Mouse (Mus musculus) liver, embryonic 15.5 days (tissue): ENCODE measurements around the gene Nbea. TPM values are rescaled to one million over a fixed set of nuclear protein-coding genes. Genes with fewer than 3 reads are reported as not detected.

Experiments
- ATAC-seq: fragments of 200-750 bp; cut with Nextera tagmentation; 2 replicates; pipeline ENCODE4 v1.8.0; 2017; ENCODE audit warnings: moderate number of reproducible peaks, mild to moderate bottlenecking, moderate library complexity; ENCODE audit not compliant: insufficient read depth
- H3K27ac ChIP-seq: fragments of 300-500 bp; sonication (generic); replicated peaks from 2 replicates; pipeline ENCODE4 v1.5.1; 2015; ENCODE audit warnings: mild to moderate bottlenecking, inconsistent platforms
- H3K27me3 ChIP-seq: fragments of 300-500 bp; sonication (generic); 2 replicates; pipeline ENCODE4 v1.6.1; 2015; ENCODE audit warnings: mild to moderate bottlenecking, inconsistent platforms
- H3K36me3 ChIP-seq: fragments of 300-500 bp; sonication (generic); replicated peaks from 2 replicates; pipeline ENCODE4 v1.6.1; 2015; ENCODE audit warnings: moderate library complexity, mild to moderate bottlenecking, inconsistent platforms
- H3K4me1 ChIP-seq: fragments of 300-500 bp; sonication (generic); replicated peaks from 2 replicates; pipeline ENCODE4 v1.6.1; 2015; ENCODE audit warnings: inconsistent platforms
- H3K4me2 ChIP-seq: fragments of 300-500 bp; sonication (generic); 2 replicates; pipeline ENCODE4 v1.6.1; 2015; ENCODE audit warnings: moderate library complexity, mild to moderate bottlenecking, inconsistent platforms
- H3K4me3 ChIP-seq: fragments of 300-500 bp; sonication (generic); replicated peaks from 2 replicates; pipeline ENCODE4 v1.5.1; 2015; ENCODE audit warnings: mild to moderate bottlenecking, inconsistent platforms
- H3K9ac ChIP-seq: fragments of 300-500 bp; sonication (generic); 2 replicates; pipeline ENCODE4 v1.6.1; 2015; ENCODE audit warnings: moderate library complexity, mild to moderate bottlenecking, inconsistent platforms
- H3K9me3 ChIP-seq: fragments of 300-500 bp; sonication (generic); replicated peaks from 2 replicates; pipeline ENCODE4 v1.6.1; 2016; ENCODE audit warnings: inconsistent platforms
- WGBS: fragments of 180-500 bp; shearing (Covaris S2); methylation state at CpG from one replicate; pipeline ENCODE4 v1.1.7; 2015; ENCODE audit warnings: mixed read lengths; ENCODE audit not compliant: insufficient replicate concordance; 5-methylcytosine and 5-hydroxymethylcytosine counted together
- polyA plus RNA-seq: library from polyadenylated mRNA; unstranded; fragments of >200 nt; fragmentation: Nextera tagmentation; extraction: Ambion mirVana; gene quantifications from 2 replicates; pipeline ENCODE4 v1.2.1, GENCODE M21; 2015

Nbea gene
- polyA plus RNA-seq, 1 experiment from 2014 or later = 0.67 TPM

DNA sequence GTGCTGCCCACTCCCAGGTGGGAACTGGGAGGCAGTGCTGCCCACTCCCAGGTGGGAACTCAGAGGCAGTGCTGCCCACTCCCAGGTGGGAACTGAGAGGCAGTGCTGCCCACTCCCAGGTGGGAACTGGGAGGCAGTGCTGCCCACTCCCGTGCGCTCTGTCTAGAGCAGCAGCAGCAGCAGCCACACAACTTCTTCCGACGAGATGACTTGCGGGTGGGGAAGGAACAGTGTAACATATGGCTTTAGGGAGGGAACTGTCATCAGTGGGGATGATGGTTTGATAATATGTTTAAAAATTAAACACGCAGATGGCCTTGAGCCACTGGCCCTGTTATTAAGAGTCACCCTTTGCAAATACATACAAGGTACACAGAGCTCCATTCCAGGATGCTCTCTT lies 496.5 kb downstream of the Nbea start:
- no peak for ATAC-seq
- H3K36me3 ChIP-seq = no peaks in the 10 kb centered on the region
- 82% methylated on average over 6 of the region's 6 CpGs for WGBS

DNA sequence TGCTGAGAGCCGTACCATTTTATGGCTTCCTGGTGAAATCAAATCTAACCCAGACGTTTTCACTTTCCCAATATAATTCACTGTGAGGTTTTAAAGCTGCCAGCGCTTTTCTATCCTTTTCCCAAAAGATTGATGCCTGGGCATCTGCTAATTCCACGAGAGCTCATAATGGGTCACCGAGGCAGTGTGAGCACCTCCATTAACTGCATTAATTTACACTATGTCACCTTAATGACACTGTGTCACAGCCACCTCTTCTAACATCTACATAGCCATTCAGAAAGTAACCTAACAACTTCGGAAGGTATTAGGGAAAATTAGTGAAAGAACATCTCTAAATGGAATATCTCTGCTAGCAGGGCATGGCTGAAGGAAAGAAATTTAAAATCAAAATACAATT lies 497.9 kb downstream of the Nbea start:
- no peaks in the 10 kb centered on the region for H3K4me1 ChIP-seq
- H3K36me3 ChIP-seq = no peaks in the 10 kb centered on the region
- no peak overlapping the region for H3K9ac ChIP-seq
- no peaks in the 10 kb centered on the region for H3K9me3 ChIP-seq
- H3K27me3 ChIP-seq = no peaks in the 10 kb centered on the region
- no peak overlapping the region for H3K27ac ChIP-seq
- H3K4me2 ChIP-seq = no peak overlapping the region
- H3K4me3 ChIP-seq = no peak overlapping the region
- ATAC-seq = no peak
- WGBS = 64% methylated on average over 6 of the region's 6 CpGs

More for the DNA sequence above, 496.5 kb downstream of the Nbea start:
- H3K4me1 ChIP-seq = no peaks in the 10 kb centered on the region
- no peak overlapping the region for H3K4me3 ChIP-seq
- H3K27ac ChIP-seq = no peak overlapping the region
- H3K4me2 ChIP-seq = no peak overlapping the region
- no peaks in the 10 kb centered on the region for H3K27me3 ChIP-seq
- no peak overlapping the region for H3K9ac ChIP-seq
- H3K9me3 ChIP-seq = no peaks in the 10 kb centered on the region

DNA sequence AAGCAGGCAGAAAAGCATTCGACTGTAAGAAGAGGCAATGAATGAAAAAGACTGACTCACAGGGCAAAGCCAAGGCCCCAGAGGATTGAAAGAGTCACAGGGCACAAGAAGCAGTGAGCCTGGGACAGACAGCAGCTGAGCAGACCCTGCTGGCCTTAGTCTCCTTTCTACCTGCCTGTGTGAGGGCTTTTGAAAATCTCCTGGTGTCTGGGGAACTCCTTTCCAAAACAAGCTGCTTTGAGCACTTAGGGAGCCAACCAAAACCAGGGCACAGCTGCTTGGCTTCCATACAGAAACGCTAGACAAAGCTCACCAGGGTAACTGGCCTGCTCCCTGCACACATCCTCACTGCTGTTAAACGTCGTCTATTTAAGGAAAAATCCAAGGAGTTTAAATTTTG lies 498.6 kb downstream of the Nbea start:
- Histone ChIP-seq H3K4me2 (no peak overlapping the region), H3K4me3 (no peak overlapping the region), H3K9ac (no peak overlapping the region), H3K27ac (no peak overlapping the region), H3K27me3 (no peaks in the 10 kb centered on the region), H3K4me1 (no peaks in the 10 kb centered on the region), H3K9me3 (no peaks in the 10 kb centered on the region), H3K36me3 (no peaks in the 10 kb centered on the region)
- ATAC-seq = no peak
- 67% methylated on average over 4 of the region's 4 CpGs for WGBS

DNA sequence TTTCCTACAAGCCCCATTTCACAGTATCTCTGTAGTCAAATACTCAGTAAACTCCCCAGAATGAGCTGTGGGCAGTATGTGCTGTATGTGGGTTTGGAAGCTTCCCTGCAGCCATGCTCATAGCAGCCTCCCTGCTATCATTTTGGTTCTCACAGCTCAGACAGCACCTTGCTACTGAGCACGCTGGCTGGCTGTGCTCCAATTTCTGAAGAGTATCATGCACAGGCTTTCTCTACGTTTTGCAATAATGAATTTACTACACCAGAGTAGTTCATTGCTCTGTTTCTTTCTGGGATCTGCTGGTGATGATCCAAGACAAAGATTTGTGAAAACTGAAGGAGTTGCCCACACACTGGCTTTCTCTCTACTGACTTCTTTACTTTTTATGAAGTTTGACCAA lies 505.8 kb downstream of the Nbea start:
- 55% methylated on average over 2 of the region's 2 CpGs for WGBS
- Histone ChIP-seq H3K27ac (no peak overlapping the region), H3K9ac (no peak overlapping the region), H3K4me3 (no peak overlapping the region), H3K4me2 (no peak overlapping the region), H3K36me3 (no peaks in the 10 kb centered on the region), H3K27me3 (no peaks in the 10 kb centered on the region), H3K4me1 (no peaks in the 10 kb centered on the region), H3K9me3 (no peaks in the 10 kb centered on the region)
- ATAC-seq = no peak

DNA sequence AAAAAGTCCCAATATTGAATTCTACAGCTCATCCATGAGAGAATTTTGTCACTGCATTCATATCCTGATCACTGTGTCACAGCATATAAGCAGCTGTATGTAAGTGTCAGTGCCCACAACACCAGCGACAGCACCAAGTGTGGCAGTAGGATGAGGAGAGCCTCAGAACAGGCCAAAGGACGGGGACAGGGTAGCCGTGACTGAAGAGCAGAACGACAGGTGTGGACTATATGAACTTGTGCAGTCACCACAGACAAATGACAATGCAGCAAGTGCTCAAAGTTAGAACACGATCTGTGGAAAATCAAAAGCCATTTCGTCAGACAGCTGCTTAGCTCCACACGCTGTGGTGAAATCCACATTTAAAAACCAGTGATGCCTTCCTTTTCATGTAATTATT lies 509.3 kb downstream of the Nbea start:
- H3K4me2 ChIP-seq = no peak overlapping the region
- WGBS = 73% methylated on average over 7 of the region's 7 CpGs

DNA sequence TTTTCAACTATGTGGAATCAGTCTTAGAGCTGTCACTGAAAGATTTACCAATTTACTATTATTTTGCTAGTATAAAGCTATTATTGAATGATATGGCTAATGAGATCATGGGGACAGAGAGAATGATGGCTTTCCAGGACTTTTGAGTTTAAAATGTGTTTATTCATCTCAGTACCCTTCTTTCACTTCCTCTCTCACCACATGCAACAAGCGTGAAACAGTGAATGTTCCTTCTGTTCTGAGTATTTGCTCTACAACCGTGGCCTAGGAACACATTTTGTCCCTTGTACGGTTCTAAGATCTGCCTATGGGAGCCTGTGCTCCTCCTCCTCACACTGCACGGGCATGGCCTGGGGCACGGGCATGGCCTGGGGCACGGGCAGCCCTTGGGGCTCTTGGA lies 516.5 kb downstream of the Nbea start:
- no peak overlapping the region for H3K9ac ChIP-seq
- no peaks in the 10 kb centered on the region for H3K4me1 ChIP-seq
- H3K4me3 ChIP-seq = no peak overlapping the region
- no peaks in the 10 kb centered on the region for H3K27me3 ChIP-seq
- no peak overlapping the region for H3K27ac ChIP-seq
- no peak overlapping the region for H3K4me2 ChIP-seq
- H3K9me3 ChIP-seq = no peaks in the 10 kb centered on the region
- ATAC-seq = no peak
- H3K36me3 ChIP-seq = no peaks in the 10 kb centered on the region
- WGBS = 69% methylated on average over 6 of the region's 6 CpGs

More for the DNA sequence above, 509.3 kb downstream of the Nbea start:
- H3K9me3 ChIP-seq = no peaks in the 10 kb centered on the region
- H3K27me3 ChIP-seq = no peaks in the 10 kb centered on the region
- H3K36me3 ChIP-seq = no peaks in the 10 kb centered on the region
- H3K4me3 ChIP-seq = no peak overlapping the region
- no peak overlapping the region for H3K27ac ChIP-seq
- H3K9ac ChIP-seq = no peak overlapping the region
- no peak for ATAC-seq
- H3K4me1 ChIP-seq = no peaks in the 10 kb centered on the region

DNA sequence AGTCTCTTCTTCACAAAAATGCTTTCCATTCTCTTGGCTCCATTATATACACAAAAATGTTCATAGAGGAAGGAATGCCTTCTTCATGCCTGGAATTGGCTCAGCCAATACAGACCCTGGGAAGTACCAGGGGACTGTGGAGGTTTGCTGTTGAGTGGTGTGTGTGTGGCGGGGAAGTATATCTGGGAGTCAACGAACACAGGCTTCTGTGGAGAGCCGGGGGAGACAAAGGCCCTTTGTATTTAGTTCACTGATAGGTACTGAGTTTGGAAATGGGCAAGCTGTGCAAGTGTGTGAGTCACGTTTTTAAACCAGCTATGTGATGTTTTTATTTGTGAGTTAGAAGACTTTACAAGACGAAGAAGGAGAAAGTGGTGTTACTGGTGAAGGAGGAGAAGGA lies 517.6 kb downstream of the Nbea start:
- Histone ChIP-seq H3K27me3 (no peaks in the 10 kb centered on the region), H3K9me3 (no peaks in the 10 kb centered on the region), H3K4me1 (no peaks in the 10 kb centered on the region), H3K36me3 (no peaks in the 10 kb centered on the region), H3K27ac (no peak overlapping the region), H3K9ac (no peak overlapping the region), H3K4me2 (no peak overlapping the region), H3K4me3 (no peak overlapping the region)
- WGBS = 62% methylated on average over 5 of the region's 5 CpGs
- no peak for ATAC-seq

DNA sequence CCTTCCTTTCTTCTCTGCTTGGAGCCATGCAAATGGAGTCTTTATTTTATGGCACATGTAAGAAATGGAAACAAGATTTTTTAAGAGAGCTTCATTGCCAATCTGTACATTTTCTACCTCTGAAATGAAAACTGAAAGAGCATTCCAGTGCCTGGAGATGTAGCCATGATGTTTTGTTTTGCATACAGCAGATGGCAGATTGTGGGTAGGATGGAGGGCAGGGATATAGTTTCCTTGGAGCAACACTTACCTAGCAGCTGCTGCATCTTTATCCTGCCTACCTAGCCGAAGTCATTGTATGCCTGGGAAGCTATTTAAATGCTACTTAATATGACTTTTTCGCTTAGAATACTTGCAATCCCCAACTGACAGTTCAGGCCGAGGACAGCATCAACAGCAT lies 518.8 kb downstream of the Nbea start:
- H3K4me1 ChIP-seq = no peaks in the 10 kb centered on the region
- H3K4me2 ChIP-seq = no peak overlapping the region
- H3K36me3 ChIP-seq = no peaks in the 10 kb centered on the region
- WGBS = 56% methylated on average over 3 of the region's 3 CpGs
- ATAC-seq = no peak
- H3K27ac ChIP-seq = no peak overlapping the region
- no peak overlapping the region for H3K9ac ChIP-seq
- no peak overlapping the region for H3K4me3 ChIP-seq
- H3K9me3 ChIP-seq = no peaks in the 10 kb centered on the region
- no peaks in the 10 kb centered on the region for H3K27me3 ChIP-seq

DNA sequence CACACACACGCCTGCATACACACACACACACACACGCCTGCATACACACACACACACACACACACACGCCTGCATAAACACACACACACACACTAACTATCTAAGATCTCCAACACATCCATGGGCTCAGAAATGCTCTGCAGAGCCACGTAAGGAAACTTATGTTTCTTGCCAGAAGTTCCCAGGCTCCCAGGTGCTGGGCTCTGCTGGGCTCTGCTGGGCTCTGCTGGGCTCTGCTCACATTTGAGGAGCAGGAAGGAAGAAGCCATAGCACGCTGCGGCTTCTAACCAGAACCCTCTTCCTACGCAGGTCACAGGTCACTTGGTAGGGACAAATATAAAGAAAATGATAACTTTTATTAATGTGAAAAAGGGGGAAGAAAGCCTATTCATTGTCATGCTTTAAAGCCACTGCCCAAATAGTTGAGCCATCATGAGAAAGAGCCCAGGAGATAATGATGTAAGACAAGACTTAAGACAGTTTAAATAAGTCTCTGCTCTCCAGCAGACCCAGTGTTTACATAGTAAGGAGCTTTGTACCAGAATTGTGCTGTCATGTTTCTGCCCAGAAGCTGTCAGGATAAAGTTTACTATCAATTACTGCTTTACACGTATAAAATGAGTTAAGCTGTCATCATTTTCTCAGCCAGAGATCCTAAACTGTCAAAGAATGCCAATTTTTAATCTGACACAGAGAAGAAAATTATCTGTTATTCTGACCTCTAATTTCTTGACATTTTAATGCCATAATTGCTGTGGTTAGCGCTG lies 521.6 kb downstream of the Nbea start:
- ATAC-seq = no peak
- WGBS = 39% methylated on average over 9 of the region's 9 CpGs
- Histone ChIP-seq H3K27me3 (no peaks in the 10 kb centered on the region), H3K9ac (no peak overlapping the region), H3K4me1 (no peaks in the 10 kb centered on the region), H3K4me3 (no peak overlapping the region), H3K27ac (no peak overlapping the region), H3K9me3 (no peaks in the 10 kb centered on the region), H3K4me2 (no peak overlapping the region), H3K36me3 (no peaks in the 10 kb centered on the region)

DNA sequence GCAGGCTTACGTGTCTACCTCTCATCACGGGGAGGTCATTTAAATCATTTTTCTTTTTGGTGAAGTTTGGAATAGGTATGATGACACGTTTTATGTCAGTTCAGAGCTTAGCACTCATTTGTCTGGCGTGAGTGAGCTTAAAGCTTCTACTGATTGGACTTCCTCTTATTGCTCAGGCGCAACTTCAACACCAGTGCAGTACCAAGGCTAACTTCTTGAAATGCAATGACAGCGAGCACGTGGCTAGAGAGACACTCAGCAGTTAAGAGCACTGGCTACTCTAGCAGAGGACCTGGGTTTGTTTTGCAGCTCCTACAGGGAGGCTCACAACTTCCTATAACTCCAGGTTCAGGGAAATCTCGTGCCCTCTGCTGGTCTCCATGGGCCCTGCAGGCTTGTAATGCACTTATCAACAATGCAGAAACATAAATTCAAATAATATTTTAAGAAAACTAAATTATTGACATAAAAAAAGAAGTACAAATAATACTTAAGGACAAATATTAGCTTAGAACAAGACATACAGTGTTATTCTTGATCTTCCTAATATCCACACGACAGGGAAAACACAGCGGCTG lies 523.2 kb downstream of the Nbea start:
- no peak overlapping the region for H3K4me2 ChIP-seq

DNA sequence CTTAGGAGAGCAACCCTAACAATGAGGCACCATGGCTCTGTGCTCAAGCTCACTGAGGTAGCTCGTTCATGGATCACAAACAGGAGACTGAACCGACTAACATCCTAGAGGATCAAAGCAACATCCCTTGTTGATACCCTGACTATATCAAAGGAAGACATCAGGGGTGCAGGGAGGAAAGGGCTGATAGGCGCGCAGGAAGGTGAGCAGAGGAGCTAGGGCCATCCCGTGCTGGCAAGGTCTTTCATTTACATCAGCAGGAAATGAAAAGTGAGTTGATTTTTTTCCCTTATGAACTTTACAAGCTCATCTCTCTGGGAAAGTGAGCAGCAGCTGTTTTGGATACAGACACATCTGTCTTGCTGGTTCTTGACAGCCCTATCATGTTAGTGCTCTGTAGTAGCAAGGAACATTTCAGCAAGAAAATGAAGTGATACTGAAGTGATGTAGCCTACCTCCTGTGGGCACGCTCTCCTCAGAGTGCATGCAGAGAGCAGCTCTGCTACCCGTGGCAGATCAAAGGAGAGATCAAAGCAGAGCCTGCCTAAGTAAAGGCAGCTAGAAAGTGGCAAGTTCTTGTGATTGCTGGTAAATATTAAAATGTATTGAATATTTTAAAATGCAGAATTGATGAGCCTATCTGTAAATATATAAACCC lies 523.8 kb downstream of the Nbea start:
- H3K36me3 ChIP-seq = no peaks in the 10 kb centered on the region
- H3K27me3 ChIP-seq = no peaks in the 10 kb centered on the region
- H3K27ac ChIP-seq = no peak overlapping the region
- H3K4me3 ChIP-seq = no peak overlapping the region
- no peaks in the 10 kb centered on the region for H3K4me1 ChIP-seq
- H3K9me3 ChIP-seq = no peaks in the 10 kb centered on the region
- H3K4me2 ChIP-seq = no peak overlapping the region
- 56% methylated on average over 7 of the region's 7 CpGs for WGBS
- ATAC-seq = no peak
- H3K9ac ChIP-seq = no peak overlapping the region

More for the DNA sequence above, 523.2 kb downstream of the Nbea start:
- no peak overlapping the region for H3K9ac ChIP-seq
- WGBS = 55% methylated on average over 10 of the region's 10 CpGs
- no peaks in the 10 kb centered on the region for H3K27me3 ChIP-seq
- no peak overlapping the region for H3K27ac ChIP-seq
- no peak for ATAC-seq
- no peak overlapping the region for H3K4me3 ChIP-seq
- no peaks in the 10 kb centered on the region for H3K9me3 ChIP-seq
- H3K4me1 ChIP-seq = no peaks in the 10 kb centered on the region
- H3K36me3 ChIP-seq = no peaks in the 10 kb centered on the region
